Mouse (Mus musculus) heart, postnatal 0 days (tissue): ENCODE results near the gene Itpk1.

Experiments used
- CTCF ChIP-seq: IDR thresholded peaks from 2 replicates; pipeline ENCODE4 v1.5.1; 2016; ENCODE audit warnings: antibody characterized with exemption, control low read depth, low read depth
- EP300 ChIP-seq: IDR thresholded peaks from 2 replicates; pipeline ENCODE4 v1.6.1; 2016; ENCODE audit warnings: antibody characterized with exemption, low read depth

- no peak for TF ChIP-seq CTCF
- TF ChIP-seq EP300: no peak
Observed at GRCm38 (mm10) chr12:102710851-102711375, 6.2 kb upstream of the Itpk1 start.
